Mouse (Mus musculus): ENCODE results near the gene Tatdn3.

Tatdn3 gene

GRCm38 (mm10) chr1:191062781-191063485 lies at the start of gene Tatdn3, which contains the start of gene Nsl1:
Gene Tatdn3 (minus strand): TSS chr1:191062932.
Gene Nsl1 (plus strand): TSS chr1:191063012.
- DNase-seq = peak; percentile 90 to 97

DNA sequence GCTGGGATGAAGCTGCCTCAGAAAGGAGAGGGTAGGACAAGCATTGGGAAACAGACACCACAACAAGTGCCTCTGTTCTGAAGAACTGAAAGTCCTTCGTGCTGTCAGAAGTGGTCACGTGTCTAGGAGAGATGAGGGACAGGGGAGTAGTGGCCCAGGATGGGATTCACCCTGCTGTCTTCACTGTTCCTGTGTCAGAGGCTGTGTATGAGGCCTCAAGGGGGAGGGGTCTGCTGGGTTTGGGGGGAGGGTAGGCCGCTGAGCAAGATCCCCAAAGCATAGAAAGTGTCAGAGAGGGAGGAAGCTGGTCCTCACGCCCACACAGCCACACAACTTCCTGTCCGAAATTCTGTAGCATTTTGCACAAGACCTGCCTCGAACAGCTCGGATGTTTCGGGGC lies 48.4 kb upstream of the Tatdn3 start:
- no peak for DNase-seq

DNA sequence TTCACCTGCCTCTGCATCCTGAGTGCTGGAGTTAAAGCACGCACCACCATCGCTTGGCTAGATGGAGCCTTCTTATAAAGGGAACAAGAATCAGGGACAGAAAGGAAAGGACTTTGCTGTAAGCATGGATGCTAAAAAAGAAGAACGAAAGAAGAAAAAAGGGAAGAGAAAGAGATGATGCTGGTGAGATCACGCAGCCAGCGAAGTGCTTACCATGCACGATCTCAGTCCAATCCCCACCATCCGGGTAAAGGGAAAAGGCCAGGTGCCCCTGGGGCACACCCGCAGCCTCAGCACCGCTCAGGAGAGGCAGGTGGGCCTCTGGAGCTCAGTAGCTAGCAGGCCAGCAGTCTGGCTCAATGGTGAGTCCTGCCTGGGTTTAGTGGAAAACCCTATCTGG lies 47.2 kb upstream of the Tatdn3 start:
- no peak for DNase-seq

GRCm38 (mm10) chr1:191107306-191107705 lies 44.6 kb upstream of the Tatdn3 start:
- DNase-seq = no peak

DNA sequence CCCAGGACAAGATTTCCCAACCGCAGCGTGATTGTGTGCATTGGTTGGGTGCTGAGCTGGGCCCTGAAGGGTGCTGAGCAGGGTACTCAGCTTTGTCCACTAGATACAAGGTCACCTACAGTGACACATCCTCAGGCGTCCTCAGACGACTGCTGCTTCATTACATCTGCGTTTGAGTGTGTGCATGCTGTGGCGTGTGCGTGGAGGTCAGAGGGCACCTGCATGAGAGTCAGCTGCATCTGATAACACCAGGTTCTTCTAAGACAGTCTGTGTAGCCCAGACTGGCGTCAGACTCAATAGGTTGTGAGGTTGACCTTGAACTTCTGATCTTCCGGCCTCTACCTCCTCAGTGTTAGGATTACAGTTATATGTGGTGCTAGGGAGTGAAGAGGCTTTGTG lies 42.5 kb upstream of the Tatdn3 start:
- DNase-seq = no peak

GRCm38 (mm10) chr1:191102730-191103370 lies 40.1 kb upstream of the Tatdn3 start:
- DNase-seq = no peak

DNA sequence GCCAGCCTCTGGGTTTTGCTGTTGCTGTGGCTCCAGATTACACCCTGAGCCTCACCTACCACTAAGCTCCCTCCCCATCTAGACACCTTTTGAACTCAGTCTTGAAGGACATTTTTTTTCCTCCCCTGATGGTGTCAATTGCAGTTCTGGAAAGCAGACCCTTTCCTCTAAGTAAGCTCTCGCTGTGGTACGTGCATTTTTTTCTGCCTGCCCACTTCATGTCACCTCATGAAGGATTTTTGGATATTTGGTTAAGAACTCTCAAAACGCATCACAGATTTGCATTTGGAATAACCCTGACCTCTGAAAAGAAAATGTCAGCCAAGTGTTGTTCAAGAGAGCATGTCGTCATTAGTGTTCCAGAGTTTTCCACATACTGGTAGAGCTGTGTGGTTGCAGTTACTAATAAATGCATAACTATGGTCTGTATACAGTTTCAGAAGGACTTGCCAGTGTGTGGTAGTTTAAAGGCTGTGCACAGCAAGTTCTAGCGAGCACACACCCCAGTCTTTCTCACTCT lies 37.1 kb upstream of the Tatdn3 start:
- no peak for DNase-seq

DNA sequence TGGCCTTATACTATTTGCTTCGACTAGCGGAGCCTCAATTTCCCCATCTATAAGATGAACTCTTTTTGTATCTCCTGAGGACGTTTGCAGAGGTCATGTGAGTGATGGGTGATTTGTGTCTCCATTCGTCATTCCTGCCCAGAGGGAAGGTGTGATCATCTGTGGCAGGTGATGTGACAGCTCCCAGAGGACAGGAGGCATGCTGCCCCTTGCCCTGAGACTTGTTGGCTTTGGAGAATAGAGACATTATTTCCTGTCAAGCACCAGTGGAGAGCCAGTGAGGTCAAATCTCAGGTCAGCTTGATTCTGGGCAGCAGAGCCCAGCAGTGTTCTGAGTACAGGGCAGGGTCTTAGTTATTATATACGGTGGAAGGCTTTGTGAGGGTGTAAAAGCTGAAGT lies 36.4 kb upstream of the Tatdn3 start:
- DNase-seq = no peak

DNA sequence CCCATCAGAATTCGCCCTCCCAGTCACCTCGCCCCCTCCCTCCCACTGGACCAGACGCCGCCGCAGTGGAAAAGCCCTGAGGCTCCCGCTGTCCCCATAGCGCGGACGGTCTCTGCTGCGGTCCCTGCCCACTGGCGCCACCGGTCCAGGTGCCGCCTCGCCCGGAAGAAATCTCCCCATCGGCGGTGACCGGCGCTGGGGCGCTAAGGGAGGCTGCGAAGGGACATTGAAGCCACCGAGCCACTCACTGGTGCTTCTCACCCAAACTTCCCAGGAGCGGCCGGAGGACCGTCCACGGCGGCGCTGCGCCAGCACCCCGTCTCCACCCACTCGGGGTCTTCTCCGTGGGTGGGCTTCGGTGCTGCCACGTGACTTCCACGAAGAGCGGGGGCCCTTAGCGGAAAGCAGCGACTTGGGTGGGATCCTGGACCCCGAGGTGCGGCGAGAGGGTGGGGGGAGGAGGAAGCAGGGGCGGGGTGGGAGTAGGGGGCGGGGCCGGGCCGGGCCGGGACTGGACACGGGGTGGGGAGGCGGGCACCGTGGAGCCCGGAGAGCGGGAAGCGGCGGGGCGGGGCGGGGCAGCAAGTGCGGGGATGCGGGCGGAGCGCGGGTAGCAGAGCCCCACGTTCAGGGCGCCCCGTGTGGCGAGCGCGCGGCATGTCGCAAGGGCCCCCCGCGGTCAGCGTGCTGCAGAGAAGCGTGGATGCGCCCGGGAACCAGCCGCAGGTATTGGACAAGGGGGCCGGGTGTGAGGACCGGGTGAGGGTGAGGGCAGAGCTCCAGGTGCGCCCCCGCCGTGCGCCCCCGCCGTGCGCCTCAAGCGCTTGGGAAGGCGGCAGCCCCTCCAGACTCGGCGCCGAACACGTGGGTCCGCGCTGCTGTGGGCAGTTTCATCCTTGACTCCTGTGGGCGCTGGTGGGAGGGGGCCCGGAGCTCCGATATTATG lies 35.3 kb upstream of the Tatdn3 start, which contains the start of gene Batf3:
Gene Batf3 (plus strand): TSS at position 46 of the 946 bp plus-strand sequence.
- DNase-seq = peak; percentile 14 to 32

DNA sequence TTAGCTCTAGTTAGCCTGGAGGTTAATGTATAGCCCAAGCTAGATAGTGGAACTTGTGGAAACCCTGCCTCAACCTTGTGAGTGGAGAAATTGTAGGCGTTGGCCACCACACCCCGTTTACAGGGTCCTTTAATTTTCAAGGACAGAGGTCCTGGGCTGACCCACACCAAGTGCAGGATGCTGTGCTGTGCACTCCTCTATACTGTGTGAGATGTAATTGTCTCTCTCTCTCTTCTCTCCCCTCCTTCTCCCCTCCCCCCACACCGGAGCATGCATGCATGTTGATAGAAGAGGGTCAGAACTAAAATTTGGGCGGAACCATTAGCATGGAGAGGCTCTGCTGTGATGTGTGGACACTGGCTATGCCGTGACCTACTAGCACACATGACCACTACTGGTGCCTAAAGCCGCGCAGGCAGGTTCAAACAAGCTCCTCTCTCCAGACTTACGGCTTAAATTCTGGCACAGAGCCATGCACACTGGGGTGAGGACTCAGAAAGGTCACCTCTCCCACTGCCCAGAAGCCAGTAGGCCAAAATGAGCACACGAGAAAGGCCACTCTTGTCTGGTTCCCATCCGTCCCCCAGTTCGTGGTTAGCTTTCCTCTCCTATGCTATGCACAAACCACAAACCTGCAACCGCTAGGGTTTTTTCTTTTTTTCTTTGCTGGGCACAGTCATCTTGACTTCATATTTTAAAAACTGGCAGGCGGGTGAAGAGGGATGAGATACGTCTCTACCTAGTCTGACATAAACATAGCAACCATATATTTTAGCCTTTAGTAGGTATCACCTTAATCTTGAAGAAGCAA lies 34.3 kb upstream of the Tatdn3 start:
- DNase-seq = no peak

- DNase-seq = no peak
These were observed 32.3 kb upstream of the Tatdn3 start for GRCm38 (mm10) chr1:191095019-191095418.

GRCm38 (mm10) chr1:191093578-191093977 lies 30.8 kb upstream of the Tatdn3 start:
- no peak for DNase-seq

- DNase-seq = no peak
These were observed 29.3 kb upstream of the Tatdn3 start for GRCm38 (mm10) chr1:191092050-191092449.

GRCm38 (mm10) chr1:191089355-191089754 lies 26.6 kb upstream of the Tatdn3 start:
- DNase-seq = no peak

GRCm38 (mm10) chr1:191087955-191088354 lies 25.2 kb upstream of the Tatdn3 start:
- no peak for DNase-seq

DNA sequence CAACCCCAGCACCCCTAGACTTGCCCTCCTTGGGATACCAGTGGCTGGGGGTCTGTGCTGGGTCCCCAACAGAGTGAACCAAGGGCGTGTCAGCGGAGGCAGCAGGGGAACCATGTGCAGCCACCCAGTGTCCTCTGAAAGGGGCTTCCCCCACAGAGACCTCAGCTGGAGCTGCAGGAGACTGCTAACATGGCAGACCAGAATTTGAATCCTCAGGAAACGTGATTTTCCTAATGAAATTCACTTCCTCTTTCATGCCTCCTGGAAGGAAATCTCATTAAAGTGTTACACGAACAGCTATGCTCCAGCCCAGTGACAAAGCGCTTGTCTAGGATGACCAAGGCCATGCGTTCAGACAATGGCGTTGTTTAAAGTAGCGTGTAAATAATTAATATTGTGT lies 24.2 kb upstream of the Tatdn3 start:
- no peak for DNase-seq

- DNase-seq = no peak
These were observed 23.7 kb upstream of the Tatdn3 start for GRCm38 (mm10) chr1:191086304-191086878.

DNA sequence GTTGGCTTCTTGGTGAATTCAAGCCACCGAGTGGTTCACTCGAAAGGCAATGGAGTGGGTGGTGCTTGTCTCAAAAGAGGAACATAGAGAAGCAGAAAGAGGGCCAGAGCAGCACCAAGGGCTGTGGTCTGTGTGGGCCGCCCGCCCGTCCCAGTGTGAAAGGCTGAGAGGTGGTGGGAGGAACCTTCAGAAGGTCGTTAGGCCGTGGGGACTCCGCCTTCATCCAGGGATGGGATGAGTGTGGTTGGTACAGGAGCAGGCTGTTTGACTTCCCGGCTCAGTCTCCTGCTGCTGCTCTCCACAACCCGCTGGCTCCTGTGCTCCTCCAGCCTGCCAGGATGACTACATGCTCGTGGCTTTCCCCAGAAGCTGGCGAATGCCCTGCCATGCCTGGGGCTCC lies 22.9 kb upstream of the Tatdn3 start:
- no peak for DNase-seq

DNA sequence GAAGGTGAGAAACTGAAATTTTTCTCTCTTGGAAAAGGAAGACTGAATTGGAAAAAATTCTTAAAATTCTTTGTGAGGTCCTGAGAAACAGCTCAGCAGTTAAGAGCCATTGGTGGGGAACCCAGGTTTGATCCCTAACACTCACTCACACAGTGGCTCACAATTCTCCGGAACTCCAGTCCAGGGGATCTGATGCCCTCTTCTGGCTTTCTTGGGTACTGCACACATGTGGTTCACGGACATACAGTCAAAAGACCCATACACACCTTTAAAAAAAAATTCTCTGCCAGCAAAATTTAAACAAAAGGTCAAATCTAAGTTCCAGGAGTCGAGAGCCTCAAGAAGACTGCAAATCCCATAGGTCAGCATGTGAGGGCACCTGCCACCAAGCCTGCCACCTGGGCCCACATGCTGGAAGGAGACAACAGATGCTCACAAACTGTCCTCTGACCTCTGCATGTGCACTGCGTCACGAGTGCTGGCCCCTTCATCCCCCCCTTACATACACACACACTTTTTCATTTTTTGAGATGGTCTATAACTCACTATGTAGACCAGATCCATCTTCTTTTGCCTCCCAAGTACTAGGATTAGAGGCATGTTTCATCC lies 22.3 kb upstream of the Tatdn3 start:
- peak; percentile 33 to 38 for DNase-seq

DNA sequence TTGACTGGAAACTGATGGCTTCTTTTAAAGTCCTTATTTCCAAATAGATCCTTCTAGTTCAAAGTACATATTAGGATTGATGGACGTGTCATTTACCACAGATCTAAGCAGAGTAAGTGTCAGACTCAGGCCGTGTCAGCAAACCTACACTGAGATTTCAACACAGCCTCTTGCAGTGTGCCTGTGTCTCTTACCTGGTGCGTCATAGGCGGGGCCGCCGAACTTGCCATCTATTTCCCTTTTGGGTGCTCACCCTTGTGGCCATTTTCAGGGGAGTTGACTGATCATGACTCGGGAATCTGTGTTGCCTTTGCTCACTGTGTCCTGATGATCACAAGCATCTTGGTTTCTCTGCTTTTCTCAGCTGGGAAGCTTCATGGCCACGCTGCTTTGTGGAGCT lies 20.5 kb upstream of the Tatdn3 start:
- no peak for DNase-seq

- peak; percentile 55 to 59 for DNase-seq
These were observed 12.6 kb upstream of the Tatdn3 start for GRCm38 (mm10) chr1:191075199-191075883.
